Comparison of ENCODE assay signal across 8 mouse cellular contexts in the genomic region with DNA sequence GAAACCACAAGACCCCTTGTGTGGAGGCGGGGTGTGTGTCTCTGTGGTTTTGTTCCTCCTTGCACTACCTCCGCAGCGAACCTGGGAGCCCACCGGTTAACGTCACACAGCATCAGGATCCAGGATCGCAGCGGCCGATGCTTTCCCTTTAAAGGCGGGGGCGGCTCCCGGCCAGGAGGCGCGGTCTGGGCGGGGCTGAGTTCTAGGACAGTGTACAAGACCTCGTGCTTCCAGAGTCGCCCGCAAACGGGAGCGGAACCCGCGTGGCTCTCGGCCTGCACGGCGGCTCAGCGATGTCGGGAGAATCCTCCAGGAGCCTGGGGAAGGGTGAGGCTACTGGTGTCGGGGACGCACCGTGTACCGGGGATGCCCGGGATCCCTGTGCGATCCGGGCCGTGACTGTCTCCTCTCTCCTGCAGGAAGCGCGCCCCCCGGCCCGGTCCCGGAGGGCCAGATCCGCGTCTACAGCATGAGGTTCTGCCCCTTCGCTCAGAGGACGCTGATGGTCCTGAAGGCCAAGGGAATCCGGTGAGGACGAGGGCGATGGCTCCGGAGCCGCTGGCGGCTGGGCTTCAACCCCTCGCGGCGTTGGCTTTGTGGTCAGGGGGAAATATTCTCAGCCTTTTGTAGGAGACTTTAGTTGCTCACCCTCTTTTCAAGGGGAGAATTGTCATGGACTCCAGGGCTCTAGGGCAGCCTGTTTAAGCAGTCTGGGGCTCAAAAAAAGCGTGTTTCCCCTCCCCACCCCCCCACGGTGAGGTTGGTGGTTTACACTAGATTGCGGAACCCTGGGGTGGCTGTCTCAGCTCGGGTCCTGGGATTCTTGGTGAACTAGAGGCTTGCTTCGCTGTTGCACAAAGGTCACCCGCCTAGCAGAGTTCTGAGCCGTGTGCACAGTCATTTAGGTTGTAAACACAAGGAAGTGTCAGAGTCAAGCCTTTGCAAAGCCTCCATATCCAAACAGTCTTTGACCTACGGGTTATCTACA. TPM values are rescaled to one million over a fixed set of nuclear protein-coding genes. Genes with fewer than 3 reads are reported as not detected.
DNase-seq lines count a peak whose midpoint lies in the region; ATAC-seq and TF ChIP-seq lines count a peak whose summit lies in the region.

A gene (plus strand): TSS at position 175 of the 988 bp plus-strand sequence.

- no peak for DNase-seq in Patski (ENCODE audit: low read depth, low spot score)
- peak; percentile 91 to 93 for DNase-seq in cerebellum, postnatal 14 days
- DNase-seq in frontal cortex, postnatal 25 days (ENCODE audit: low spot score in 2 of 2): peak; percentile 76 to 81
- peak; percentile 81 to 83 for DNase-seq in layer of hippocampus, postnatal 25 days (ENCODE audit: extremely low spot score in 1 of 2, low spot score in 1 of 2)
- peak; percentile 89 for DNase-seq in lung, postnatal 14 days
- peak; percentile 88 for DNase-seq in ovary, postnatal 36 days (ENCODE audit: low spot score)
- DNase-seq in thymus, postnatal 14 days: peak; percentile 63

- peak; percentile 96 for ATAC-seq in Patski
- peak; percentile 94 for ATAC-seq in hindbrain, embryonic 13.5 days (ENCODE audit: low FRiP score)

- H3K27me3 ChIP-seq in Patski: no peaks in the 10 kb centered on the region
- H3K27me3 ChIP-seq in hindbrain, embryonic 13.5 days: no peaks in the 10 kb centered on the region

- WGBS in hindbrain, embryonic 13.5 days: under 1% methylated on average over 60 of the region's 60 CpGs

- in situ Hi-C loops in Patski (cut with MboI; ENCODE audit: low pct_unique_long_range_greater_than_20kb): no loop called here

- no peaks in the 10 kb centered on the region for H3K9me3 ChIP-seq in hindbrain, embryonic 13.5 days

- peaks cover 13% of the 10 kb centered on the region; the same call in 1 of the 2 replicates for H3K36me3 ChIP-seq in hindbrain, embryonic 13.5 days

- H3K27ac ChIP-seq in hindbrain, embryonic 13.5 days: peak within 1 kb of the TSS; percentile 64

- peaks cover 29% of the 10 kb centered on the region for H3K4me1 ChIP-seq in hindbrain, embryonic 13.5 days (replicated peaks)

- no peak for TF ChIP-seq CTCF in Patski (IDR thresholded peaks at IDR 0.05)

- peak within 1 kb of the TSS; percentile 84 for H3K9ac ChIP-seq in hindbrain, embryonic 13.5 days

- POLR2A ChIA-PET in Patski (lab: Charles Lee): no interaction called here

- CTCF ChIA-PET in Patski (lab: Charles Lee): interaction anchor here (1.1 kb wide), 2 partner anchors 10 to 75 kb away, joined by 3 to 6 read pairs; no protein-coding TSS in a partner anchor

- peak within 1 kb of the TSS; percentile 73 for H3K4me3 ChIP-seq in hindbrain, embryonic 13.5 days

- peak within 1 kb of the TSS; percentile 95 for H3K4me2 ChIP-seq in hindbrain, embryonic 13.5 days

RNA-seq across cellular contexts. Expression of the gene that starts here (rescaled TPM):
- 86.5 TPM for polyA plus RNA-seq in Patski (2021)
- 117 and 118 TPM in 2 replicates for polyA plus RNA-seq in hindbrain, embryonic 13.5 days (2015; fragmentation: Nextera tagmentation; extraction: Ambion mirVana)
- total RNA-seq in layer of hippocampus, postnatal 25 days (2021): 10 to 100 TPM; 55.2 to 63.5 TPM
